Mouse (Mus musculus) limb, embryonic 11.5 days (tissue): ENCODE measurements around the gene Krtap9-3. TPM values are rescaled to one million over a fixed set of nuclear protein-coding genes. Genes with fewer than 3 reads are reported as not detected.
"Not testable (repeated sequence)": the region's sequence is repeated elsewhere in the genome, so short reads cannot be mapped to it uniquely, and the experiment has no call there.

ENCODE experiments used
- ATAC-seq: fragments of 200-750 bp; cut with Nextera tagmentation; 2 replicates; pipeline ENCODE4 v1.8.0; 2017; ENCODE audit warnings: low read depth; ENCODE audit not compliant: insufficient number of reproducible peaks, low FRiP score, low TSS enrichment
- DNase-seq: peaks from one replicate; pipeline ENCODE4 v3.0.0-alpha.2; 2015; ENCODE audit warnings: low spot score
- H3K27ac ChIP-seq: fragments of 300-500 bp; sonication (generic); replicated peaks from 2 replicates; pipeline ENCODE4 v1.5.1; 2014; ENCODE audit warnings: low read depth, mild to moderate bottlenecking, low read length
- H3K27me3 ChIP-seq: fragments of 300-500 bp; sonication (generic); 2 replicates; pipeline ENCODE4 v1.6.1; 2014; ENCODE audit warnings: mild to moderate bottlenecking, low read length, mixed read lengths; ENCODE audit not compliant: control insufficient read depth, insufficient read depth
- H3K36me3 ChIP-seq: fragments of 300-500 bp; sonication (generic); 2 replicates; pipeline ENCODE4 v1.6.1; 2014; ENCODE audit warnings: mild to moderate bottlenecking, low read length, moderate library complexity, mixed read lengths; ENCODE audit not compliant: control insufficient read depth, insufficient read depth
- H3K4me1 ChIP-seq: fragments of 300-500 bp; sonication (generic); 2 replicates; pipeline ENCODE4 v1.6.1; 2014; ENCODE audit warnings: low read length, mixed read lengths; ENCODE audit not compliant: control insufficient read depth, insufficient read depth
- H3K4me2 ChIP-seq: fragments of 300-500 bp; sonication (generic); 2 replicates; pipeline ENCODE4 v1.6.1; 2014; ENCODE audit warnings: low read depth, mild to moderate bottlenecking, moderate library complexity; ENCODE audit not compliant: severe bottlenecking
- H3K4me3 ChIP-seq: fragments of 300-500 bp; sonication (generic); 2 replicates; pipeline ENCODE4 v1.5.1; 2014; ENCODE audit warnings: low read depth, low read length
- H3K9ac ChIP-seq: fragments of 300-500 bp; sonication (generic); 2 replicates; pipeline ENCODE4 v1.6.1; 2014; ENCODE audit warnings: mild to moderate bottlenecking, low read length
- H3K9me3 ChIP-seq: fragments of 300-500 bp; sonication (generic); 2 replicates; pipeline ENCODE4 v1.6.1; 2016; ENCODE audit warnings: low read length; ENCODE audit not compliant: control insufficient read depth
- WGBS: fragments of 180-500 bp; shearing (Covaris S2); extraction: QIAGEN DNeasy Blood & Tissue Kit; methylation state at CpG from one replicate; pipeline ENCODE4 v1.1.7; 2014; 5-methylcytosine and 5-hydroxymethylcytosine counted together
- polyA plus RNA-seq: library from polyadenylated mRNA; unstranded; fragments of >200 nt; fragmentation: Nextera tagmentation; extraction: Ambion mirVana; gene quantifications from 2 replicates; pipeline ENCODE4 v1.2.1, GENCODE M21; 2014

Krtap9-3 gene
- not detected in 2 replicates for polyA plus RNA-seq

GRCm38 (mm10) chr11:99597742-99598141 is at the start of gene Krtap9-3:
TSS of gene Krtap9-3 (minus strand) at chr11:99598105.
- not testable (repeated sequence) for H3K4me2 ChIP-seq, H3K27me3 ChIP-seq, H3K9me3 ChIP-seq, H3K36me3 ChIP-seq, ATAC-seq, H3K4me3 ChIP-seq, H3K9ac ChIP-seq, DNase-seq, H3K4me1 ChIP-seq, H3K27ac ChIP-seq
- 80% methylated on average over 3 of the region's 6 CpGs for WGBS

DNA sequence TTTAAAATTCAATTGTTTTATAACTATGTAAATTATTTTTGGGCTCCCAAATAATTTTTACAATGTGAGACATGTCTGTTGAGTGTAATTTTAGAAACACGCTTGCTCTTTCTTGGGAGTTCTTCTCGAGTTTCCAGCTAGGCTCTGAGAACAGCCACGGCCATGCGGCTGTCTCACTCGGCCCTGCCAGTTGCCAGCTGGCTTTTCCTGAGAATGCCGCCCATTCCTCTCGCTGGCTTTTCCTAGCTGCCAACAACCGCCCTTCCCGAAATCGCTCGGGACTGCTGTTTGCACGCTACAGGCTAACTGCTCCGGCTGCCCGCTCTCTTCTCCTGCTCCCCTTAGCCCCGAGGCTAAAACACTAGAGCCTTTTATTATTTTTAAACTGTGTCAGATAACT is 48.5 kb upstream of the Krtap9-3 start:
- no peak for ATAC-seq

GRCm38 (mm10) chr11:99644351-99644750 is 46.4 kb upstream of the Krtap9-3 start:
- no peak overlapping the region for H3K4me2 ChIP-seq
- H3K27me3 ChIP-seq: no peaks in the 10 kb centered on the region
- H3K27ac ChIP-seq: no peak overlapping the region
- no peaks in the 10 kb centered on the region for H3K36me3 ChIP-seq
- no peak overlapping the region for H3K4me3 ChIP-seq
- no peak for DNase-seq
- no peak for ATAC-seq
- H3K9me3 ChIP-seq: no peaks in the 10 kb centered on the region
- 74% methylated on average over 3 of the region's 3 CpGs for WGBS
- no peak overlapping the region for H3K9ac ChIP-seq
- H3K4me1 ChIP-seq: no peaks in the 10 kb centered on the region

More for the DNA sequence above, 48.5 kb upstream of the Krtap9-3 start:
- 83% methylated on average over 15 of the region's 15 CpGs for WGBS
- Histone ChIP-seq H3K4me1 (no peaks in the 10 kb centered on the region), H3K27ac (no peak overlapping the region), H3K4me3 (no peak overlapping the region), H3K36me3 (no peaks in the 10 kb centered on the region), H3K9me3 (no peaks in the 10 kb centered on the region), H3K27me3 (no peaks in the 10 kb centered on the region), H3K4me2 (no peak overlapping the region), H3K9ac (no peak overlapping the region)
- DNase-seq: no peak

DNA sequence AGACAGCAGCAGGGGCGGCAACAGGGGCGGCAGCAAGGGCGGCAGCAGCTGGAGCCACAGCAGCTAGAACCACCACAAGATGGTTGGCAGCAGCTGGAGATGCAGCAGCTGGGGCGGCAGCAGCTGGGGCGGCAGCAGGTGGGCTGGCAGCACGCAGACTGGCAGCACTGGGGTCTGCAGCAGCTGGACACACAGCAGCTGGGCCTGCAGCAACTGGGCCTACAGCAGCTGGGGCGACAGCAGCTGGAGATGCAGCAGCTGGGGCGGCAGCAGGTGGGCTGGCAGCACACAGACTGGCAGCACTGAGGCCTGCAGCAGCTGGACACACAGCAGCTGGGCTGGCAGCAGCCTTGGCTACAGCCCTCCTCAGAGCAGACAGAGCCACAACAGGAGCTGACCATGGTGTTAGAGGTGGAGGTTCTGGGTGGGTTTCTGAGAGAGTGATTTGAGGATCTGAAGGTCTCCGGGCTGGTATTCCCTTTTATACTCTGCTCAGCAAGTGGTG is 45.8 kb upstream of the Krtap9-3 start, which contains the start of gene Krtap4-7:
Gene Krtap4-7 (minus strand): TSS at position 455 of the 505 bp plus-strand sequence.
- not testable (repeated sequence) for H3K9me3 ChIP-seq, H3K36me3 ChIP-seq, H3K27ac ChIP-seq, H3K9ac ChIP-seq, ATAC-seq, DNase-seq, H3K4me1 ChIP-seq, H3K4me2 ChIP-seq, H3K4me3 ChIP-seq, H3K27me3 ChIP-seq
- 83% methylated on average over 9 of the region's 9 CpGs for WGBS

- DNase-seq (no peak), ATAC-seq (no peak)
- no peak overlapping the region for H3K27ac ChIP-seq
- no peaks in the 10 kb centered on the region for H3K9me3 ChIP-seq
- no peaks in the 10 kb centered on the region for H3K4me1 ChIP-seq
- WGBS: 25% methylated on average over 1 of the region's 1 CpGs
- no peak overlapping the region for H3K4me3 ChIP-seq
- H3K4me2 ChIP-seq: no peak overlapping the region
- H3K27me3 ChIP-seq: no peaks in the 10 kb centered on the region
- H3K9ac ChIP-seq: no peak overlapping the region
- H3K36me3 ChIP-seq: no peaks in the 10 kb centered on the region
Measured at GRCm38 (mm10) chr11:99640926-99641325, 43.0 kb upstream of the Krtap9-3 start.

- Histone ChIP-seq H3K4me1 (no peaks in the 10 kb centered on the region), H3K4me2 (no peak overlapping the region), H3K27ac (no peak overlapping the region), H3K9me3 (no peaks in the 10 kb centered on the region), H3K4me3 (no peak overlapping the region), H3K9ac (no peak overlapping the region), H3K36me3 (no peaks in the 10 kb centered on the region), H3K27me3 (no peaks in the 10 kb centered on the region)
- DNase-seq: no peak
- no peak for ATAC-seq
- WGBS: 69% methylated on average over 1 of the region's 1 CpGs
Measured at GRCm38 (mm10) chr11:99637086-99637485, 39.2 kb upstream of the Krtap9-3 start.

- no peaks in the 10 kb centered on the region for H3K27me3 ChIP-seq
- no peak within 1 kb of the TSS for H3K27ac ChIP-seq
- ATAC-seq (no peak), DNase-seq (peak; percentile 22)
- H3K9ac ChIP-seq: no peak within 1 kb of the TSS
- no peak within 1 kb of the TSS for H3K4me2 ChIP-seq
- H3K4me3 ChIP-seq: no peak within 1 kb of the TSS
- H3K9me3 ChIP-seq: no peaks in the 10 kb centered on the region
- 34% methylated on average over 7 of the region's 8 CpGs for WGBS
- no peaks in the 10 kb centered on the region for H3K36me3 ChIP-seq
- no peaks in the 10 kb centered on the region for H3K4me1 ChIP-seq
Measured at GRCm38 (mm10) chr11:99634653-99635134, 36.8 kb upstream of the Krtap9-3 start, which contains the start of gene Krtap4-2. TSS of gene Krtap4-2 (minus strand) at chr11:99635084.

- Histone ChIP-seq H3K27ac (no peak overlapping the region), H3K36me3 (no peaks in the 10 kb centered on the region), H3K9ac (no peak overlapping the region), H3K9me3 (no peaks in the 10 kb centered on the region), H3K4me2 (no peak overlapping the region), H3K4me1 (no peaks in the 10 kb centered on the region), H3K27me3 (no peaks in the 10 kb centered on the region), H3K4me3 (no peak overlapping the region)
- DNase-seq (no peak), ATAC-seq (no peak)
- 74% methylated on average over 2 of the region's 2 CpGs for WGBS
Measured at GRCm38 (mm10) chr11:99633293-99633692, 35.4 kb upstream of the Krtap9-3 start.

DNA sequence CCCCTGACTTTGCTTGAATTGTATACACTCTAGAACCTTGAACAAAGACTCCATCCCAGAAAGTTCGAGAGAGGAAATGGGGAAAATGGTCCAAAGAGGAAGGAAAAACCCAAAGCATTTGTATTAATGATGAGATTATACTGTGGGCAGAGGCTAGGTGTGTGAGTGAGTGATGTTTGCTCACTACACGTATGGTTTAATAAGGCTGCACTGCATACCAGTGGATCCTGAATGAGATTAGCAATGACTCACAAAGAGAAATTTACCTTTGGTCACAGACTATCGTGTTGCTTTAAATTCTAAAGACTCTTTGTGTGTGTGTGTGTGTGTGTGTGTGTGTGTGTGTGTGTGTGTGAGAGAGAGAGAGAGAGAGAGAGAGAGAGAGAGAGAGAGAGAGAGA is 33.0 kb upstream of the Krtap9-3 start:
- WGBS: 82% methylated on average over 3 of the region's 3 CpGs
- DNase-seq (no peak), ATAC-seq (no peak)
- no peaks in the 10 kb centered on the region for H3K9me3 ChIP-seq
- H3K36me3 ChIP-seq: no peaks in the 10 kb centered on the region
- H3K9ac ChIP-seq: no peak overlapping the region
- no peak overlapping the region for H3K4me3 ChIP-seq
- H3K27me3 ChIP-seq: no peaks in the 10 kb centered on the region
- H3K4me2 ChIP-seq: no peak overlapping the region
- no peak overlapping the region for H3K27ac ChIP-seq
- no peaks in the 10 kb centered on the region for H3K4me1 ChIP-seq
